Mouse (Mus musculus): ENCODE measurements at regions not wholly inside any gene's neighbourhood (a gene's known extent, or its start where the extent isn't known, plus 50 kb on each side); places are given as distances from the start of the nearest gene placed in this dataset.

DNA sequence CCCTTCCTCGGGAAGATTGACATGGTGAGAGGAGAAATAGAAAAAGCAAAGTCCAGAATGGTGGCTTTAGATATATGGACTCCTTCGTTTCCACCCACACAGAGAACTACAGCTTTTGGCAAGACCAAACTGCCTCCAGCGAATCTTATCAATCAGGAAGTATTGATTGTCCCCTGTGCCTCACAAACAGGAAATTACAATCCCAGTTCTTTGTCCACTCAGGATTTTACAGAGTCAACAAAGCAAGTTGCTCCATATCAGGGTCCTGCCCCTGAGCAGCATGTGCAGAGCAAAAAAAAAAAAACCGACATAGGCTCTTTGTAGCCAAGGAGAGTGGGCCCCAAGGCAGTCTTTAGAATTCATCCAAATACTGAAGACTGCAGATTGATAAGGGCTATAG lies 454.8 kb downstream of the Nr2f2 start:
- TF ChIP-seq POLR2A (IDR thresholded peaks at IDR 0.05; ENCODE audit: extremely low read depth, insufficient read depth, low read length) = no peak
- TF ChIP-seq CTCF (IDR thresholded peaks at IDR 0.05; ENCODE audit: low read depth, low read length) = no peak

All from liver, adult 2 months (tissue).